21 mouse cellular contexts compared by ENCODE assay signal in the genomic region with DNA sequence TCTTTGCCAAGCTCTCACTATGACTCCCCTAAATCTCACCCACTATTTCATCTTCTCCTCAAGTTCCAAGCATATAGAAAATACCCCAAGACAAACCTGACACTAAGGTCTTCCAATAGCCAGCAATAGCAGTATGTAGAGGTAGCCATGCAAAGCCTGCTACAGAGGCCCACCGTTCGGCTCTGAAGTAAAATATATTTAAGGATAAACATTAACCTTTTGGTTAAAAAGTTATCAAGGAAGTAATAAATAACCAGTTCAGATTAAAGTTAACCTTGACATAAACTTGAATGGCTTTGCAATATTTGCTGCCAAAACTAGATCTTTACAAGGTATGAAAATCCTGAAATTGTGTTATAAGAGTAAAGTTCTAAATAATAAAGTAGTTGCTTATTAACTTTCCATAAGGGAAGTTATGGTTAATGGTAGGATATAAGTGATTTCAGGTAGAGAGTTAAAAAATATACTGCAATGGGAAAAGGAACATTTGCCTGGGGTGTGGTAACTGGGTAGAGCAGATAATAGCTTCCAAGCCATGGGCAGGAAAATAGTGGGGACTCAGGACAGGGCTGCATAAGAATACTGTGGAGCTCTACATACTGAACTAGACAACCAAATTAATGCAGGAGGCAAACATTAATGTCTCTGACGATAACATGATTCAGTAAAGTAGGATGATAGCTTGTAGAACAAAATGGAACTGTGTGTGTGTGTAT. TPM values are rescaled to one million over a fixed set of nuclear protein-coding genes. Genes with fewer than 3 reads are reported as not detected.
A peak's percentile ranks its signal among the peaks of the same experiment; 100 is the strongest.
DNase-seq lines count a peak whose midpoint lies in the region; ATAC-seq lines count a peak whose summit lies in the region.
"Had no signal": no experiment of that assay in that cellular context is flagged by ENCODE, and none has a peak within 500 bp of the region (broad histone marks: within the 10 kb centered on the region; RNA-seq: fewer than 3 reads in every experiment).

A gene (minus strand): TSS at position 183 of the 716 bp plus-strand sequence.

- no peaks in the 10 kb centered on the region for H3K36me3 ChIP-seq in liver, embryonic 12.5 days
- H3K36me3 ChIP-seq in liver, embryonic 11.5 days (ENCODE audit: control insufficient read depth, insufficient read depth, low read length): no peaks in the 10 kb centered on the region
- H3K36me3 ChIP-seq: embryonic facial prominence, embryonic 12.5 days; midbrain, embryonic 15.5 days had no signal

- DNase-seq in liver, embryonic 11.5 days (ENCODE audit: low spot score): no peak
- peak; percentile 40 for DNase-seq in kidney, adult 18-20 months
- peak; percentile 45 for DNase-seq in kidney, postnatal 14 days
- no peak for DNase-seq in urinary bladder, postnatal 14 days (ENCODE audit: low spot score)
- no peak for DNase-seq in gastrocnemius, adult 18-20 months (ENCODE audit: low spot score)
- DNase-seq in left cerebral cortex, adult 9 months (ENCODE audit: low spot score in 2 of 2): no peak
- DNase-seq in retina, embryonic 14.5 days (ENCODE audit: low spot score): no peak
- DNase-seq: cerebellum, adult 11-12 months; gastrocnemius, postnatal 36 days; heart, postnatal 36 days; left cerebral cortex, postnatal 4 days; lung, embryonic 14.5 days; right cerebral cortex, postnatal 14 days had no signal

- no peaks in the 10 kb centered on the region for H3K27me3 ChIP-seq in liver, embryonic 12.5 days (replicated peaks)
- no peaks in the 10 kb centered on the region for H3K27me3 ChIP-seq in liver, embryonic 11.5 days (replicated peaks; ENCODE audit: control insufficient read depth, insufficient read depth, low read length)
- H3K27me3 ChIP-seq: CH12.LX; embryonic facial prominence, embryonic 12.5 days; midbrain, embryonic 15.5 days had no signal

- ATAC-seq in liver, embryonic 12.5 days: 0 out of 2 replicates have a peak, but pooled peaks have one; percentile 65
- no peak for ATAC-seq in liver, embryonic 11.5 days (replicated peaks; ENCODE audit: low FRiP score)
- ATAC-seq: hindbrain, postnatal 0 days; midbrain, embryonic 15.5 days had no signal

- no peaks in the 10 kb centered on the region for H3K9me3 ChIP-seq in liver, embryonic 12.5 days (replicated peaks)
- H3K9me3 ChIP-seq in liver, embryonic 11.5 days (ENCODE audit: control insufficient read depth, low read length): no peaks in the 10 kb centered on the region
- H3K9me3 ChIP-seq: embryonic facial prominence, embryonic 12.5 days; midbrain, embryonic 15.5 days had no signal

- no peak within 1 kb of the TSS for H3K9ac ChIP-seq in liver, embryonic 12.5 days
- H3K9ac ChIP-seq in liver, embryonic 11.5 days (ENCODE audit: low read depth, low read length): no peak within 1 kb of the TSS
- H3K9ac ChIP-seq: embryonic facial prominence, embryonic 12.5 days; lung, embryonic 14.5 days; midbrain, embryonic 15.5 days had no signal

- no peak within 1 kb of the TSS for H3K27ac ChIP-seq in liver, embryonic 12.5 days
- H3K27ac ChIP-seq in liver, embryonic 11.5 days (ENCODE audit: low read depth, low read length): no peak within 1 kb of the TSS
- H3K27ac ChIP-seq: embryonic facial prominence, embryonic 12.5 days; hindbrain, postnatal 0 days; midbrain, embryonic 15.5 days had no signal

- WGBS in liver, embryonic 12.5 days (ENCODE audit: insufficient replicate concordance): 64% methylated on average over 3 of the region's 3 CpGs
- WGBS in liver, embryonic 11.5 days: 82% methylated on average over 3 of the region's 3 CpGs

- H3K4me1 ChIP-seq in liver, embryonic 12.5 days: no peaks in the 10 kb centered on the region
- no peaks in the 10 kb centered on the region for H3K4me1 ChIP-seq in liver, embryonic 11.5 days (replicated peaks; ENCODE audit: control insufficient read depth, insufficient read depth, low read length)
- H3K4me1 ChIP-seq: embryonic facial prominence, embryonic 12.5 days; midbrain, embryonic 15.5 days had no signal

- H3K4me3 ChIP-seq in liver, embryonic 12.5 days: no peak within 1 kb of the TSS
- H3K4me3 ChIP-seq in liver, embryonic 11.5 days (ENCODE audit: low read depth, low read length): no peak within 1 kb of the TSS
- H3K4me3 ChIP-seq: embryonic facial prominence, embryonic 12.5 days; midbrain, embryonic 15.5 days had no signal

- no peak within 1 kb of the TSS for H3K4me2 ChIP-seq in liver, embryonic 12.5 days
- H3K4me2 ChIP-seq in liver, embryonic 11.5 days: no peak within 1 kb of the TSS
- H3K4me2 ChIP-seq: embryonic facial prominence, embryonic 12.5 days; heart, embryonic 11.5 days; lung, embryonic 14.5 days; midbrain, embryonic 15.5 days had no signal

RNA-seq across cellular contexts. Expression of the gene that starts here (rescaled TPM):
- 0.71 and 0.88 TPM in 2 replicates for polyA plus RNA-seq in liver, embryonic 12.5 days (2016; fragmentation: Nextera tagmentation; extraction: Ambion mirVana)
- 0.22 and 0.49 TPM in 2 replicates for polyA plus RNA-seq in liver, embryonic 11.5 days (2014; fragmentation: Nextera tagmentation; extraction: Ambion mirVana)
- under 1 TPM in 1 of 2 experiments, not detected in 1; 0.21 TPM for total RNA-seq in gastrocnemius, adult 18-20 months (2021)
- total RNA-seq: CH12.LX; gastrocnemius, postnatal 36 days; heart, postnatal 36 days; hindbrain, postnatal 0 days; left cerebral cortex, postnatal 4 days; megakaryocyte progenitor cell, adult 5-6 weeks had no signal
- polyA plus RNA-seq: brain, embryonic 14.5 days; hindbrain, postnatal 0 days; lung, embryonic 14.5 days; midbrain, embryonic 15.5 days had no signal

Comparison
In these comparisons a context has a peak if more than half of its experiments do, and no peak if none do; other contexts are left out.
1. Peak in ATAC-seq in liver, embryonic 12.5 days; RNA of the gene not detected or under 1 TPM.
2. DNase-seq: peak in kidney, adult 18-20 months (single experiment) and kidney, postnatal 14 days (single experiment); none in liver, embryonic 11.5 days (single experiment), urinary bladder, postnatal 14 days (single experiment), gastrocnemius, adult 18-20 months (single experiment), left cerebral cortex, adult 9 months (0 of 2) and retina, embryonic 14.5 days (single experiment).